Mouse (Mus musculus) MEL (cell line): ENCODE measurements around the gene Acly. TPM values are rescaled to one million over a fixed set of nuclear protein-coding genes. Genes with fewer than 3 reads are reported as not detected.

Experiments
- DNase-seq: peaks from one replicate; pipeline ENCODE4 v3.0.0; 2011; ENCODE audit warnings: low read depth, low spot score
- H3K27ac ChIP-seq: 2 replicates; pipeline ENCODE4 v1.5.1; 2012; ENCODE audit warnings: low read depth, mild to moderate bottlenecking, control low read depth, low read length, moderate library complexity; ENCODE audit not compliant: control insufficient read depth
- H3K27me3 ChIP-seq, 2 experiments: fragments of 150-350 bp in 1 of 2; sonication (generic) in 1 of 2; 2 replicates each; pipeline ENCODE4 v1.6.1; 2012; ENCODE audit warnings: low read length in 2 of 2, mild to moderate bottlenecking in 2 of 2, improper control_type of control experiment in 1 of 2, moderate library complexity in 1 of 2; ENCODE audit not compliant: insufficient read depth in 2 of 2, control insufficient read depth in 1 of 2
- H3K36me3 ChIP-seq, 2 experiments: 2 replicates each; pipeline ENCODE4 v1.6.1; 2012 to 2014; ENCODE audit warnings: low read length in 2 of 2, improper control_type of control experiment in 1 of 2, inconsistent platforms in 1 of 2, mild to moderate bottlenecking in 1 of 2; ENCODE audit not compliant: insufficient read depth in 2 of 2, control insufficient read depth in 1 of 2
- H3K4me1 ChIP-seq, 2 experiments: fragments of 150-350 bp in 1 of 2; sonication (generic) in 1 of 2; 2 replicates each; pipeline ENCODE4 v1.6.1; 2012; ENCODE audit warnings: low read length in 2 of 2, improper control_type of control experiment in 1 of 2, mild to moderate bottlenecking in 1 of 2; ENCODE audit not compliant: insufficient read depth in 2 of 2, control insufficient read depth in 1 of 2
- H3K4me3 ChIP-seq, 2 experiments: fragments of 150-350 bp in 1 of 2; sonication (generic) in 1 of 2; 2 replicates each; pipeline ENCODE4 v1.5.1; 2012; ENCODE audit warnings: low read depth in 2 of 2, low read length in 2 of 2, mild to moderate bottlenecking in 2 of 2, moderate library complexity in 2 of 2, control low read depth in 1 of 2, improper control_type of control experiment in 1 of 2; ENCODE audit not compliant: control insufficient read depth in 1 of 2, insufficient read depth in 1 of 2
- H3K79me2 ChIP-seq: 2 replicates; pipeline ENCODE4 v1.6.1; 2012; ENCODE audit warnings: mild to moderate bottlenecking, low read length, moderate library complexity; ENCODE audit not compliant: control insufficient read depth, poor library complexity, insufficient read depth
- H3K9ac ChIP-seq: 2 replicates; pipeline ENCODE4 v1.6.1; 2012; ENCODE audit warnings: low read depth, mild to moderate bottlenecking, control low read depth, low read length, moderate library complexity; ENCODE audit not compliant: control insufficient read depth, poor library complexity, severe bottlenecking
- H3K9me3 ChIP-seq: fragments of 150-350 bp; sonication (generic); replicated peaks from 2 replicates; pipeline ENCODE4 v1.6.1; 2012; ENCODE audit warnings: mild to moderate bottlenecking, low read length, improper control_type of control experiment, moderate library complexity; ENCODE audit not compliant: insufficient read depth
- BHLHE40 ChIP-seq: IDR thresholded peaks from 2 replicates; pipeline ENCODE4 v1.6.1; 2012; ENCODE audit warnings: low read depth, mild to moderate bottlenecking, inconsistent platforms, low read length, improper control_type of control experiment, borderline replicate concordance
- CHD1 ChIP-seq: IDR thresholded peaks from 2 replicates; pipeline ENCODE4 v1.6.1; 2012; ENCODE audit warnings: low read depth, mild to moderate bottlenecking, inconsistent platforms, low read length, improper control_type of control experiment
- CHD2 ChIP-seq: IDR thresholded peaks from 2 replicates; pipeline ENCODE4 v1.6.1; 2011; ENCODE audit warnings: low read length, improper control_type of control experiment
- E2F4 ChIP-seq: IDR thresholded peaks from 2 replicates; pipeline ENCODE4 v1.6.1; 2011; ENCODE audit warnings: low read depth, low read length, improper control_type of control experiment, borderline replicate concordance
- EP300 ChIP-seq, 2 experiments: IDR thresholded peaks; 2 replicates each; pipeline ENCODE4 v1.6.1; 2011; ENCODE audit warnings: improper control_type of control experiment in 2 of 2, low read length in 2 of 2, low read depth in 1 of 2, mild to moderate bottlenecking in 1 of 2
- ETS1 ChIP-seq: IDR thresholded peaks from 2 replicates; pipeline ENCODE4 v1.6.1; 2012; ENCODE audit warnings: low read depth, mild to moderate bottlenecking, inconsistent platforms, low read length, improper control_type of control experiment, moderate library complexity
- GABPA ChIP-seq: IDR thresholded peaks from 2 replicates; pipeline ENCODE4 v1.6.1; 2012; ENCODE audit warnings: low read depth, mild to moderate bottlenecking, inconsistent platforms, low read length, improper control_type of control experiment, moderate library complexity
- GATA1 ChIP-seq: IDR thresholded peaks from 2 replicates; pipeline ENCODE4 v1.6.1; 2011; ENCODE audit warnings: low read depth, low read length, improper control_type of control experiment
- HCFC1 ChIP-seq: IDR thresholded peaks from 2 replicates; pipeline ENCODE4 v1.6.1; 2012; ENCODE audit warnings: low read depth, mild to moderate bottlenecking, inconsistent platforms, low read length, improper control_type of control experiment, moderate library complexity
- JUND ChIP-seq: IDR thresholded peaks from 2 replicates; pipeline ENCODE4 v1.6.1; 2011; ENCODE audit warnings: low read depth, mild to moderate bottlenecking, improper control_type of control experiment, low read length
- KAT2A ChIP-seq: conservative IDR thresholded peaks from 2 replicates; pipeline ENCODE4 v1.6.1; 2012; ENCODE audit warnings: low read depth, low read length, improper control_type of control experiment, inconsistent platforms
- MAX ChIP-seq: IDR thresholded peaks from 2 replicates; pipeline ENCODE4 v1.6.1; 2011; ENCODE audit warnings: low read length, improper control_type of control experiment
- MAZ ChIP-seq: IDR thresholded peaks from 2 replicates; pipeline ENCODE4 v1.6.1; 2012; ENCODE audit warnings: low read depth, mild to moderate bottlenecking, inconsistent platforms, low read length, improper control_type of control experiment
- MEF2A ChIP-seq: IDR thresholded peaks from 2 replicates; pipeline ENCODE4 v1.6.1; 2014; ENCODE audit warnings: low read depth, mild to moderate bottlenecking, inconsistent platforms, low read length, improper control_type of control experiment; ENCODE audit not compliant: poor library complexity, insufficient replicate concordance, severe bottlenecking; ENCODE audit errors: extremely low read depth
- MXI1 ChIP-seq: IDR thresholded peaks from 2 replicates; pipeline ENCODE4 v1.6.1; 2011; ENCODE audit warnings: mild to moderate bottlenecking, low read depth, low read length, improper control_type of control experiment
- MYB ChIP-seq: IDR thresholded peaks from 2 replicates; pipeline ENCODE4 v1.6.1; 2011; ENCODE audit warnings: mild to moderate bottlenecking, low read depth, low read length, improper control_type of control experiment
- NRF1 ChIP-seq: IDR thresholded peaks from 2 replicates; pipeline ENCODE4 v1.6.1; 2014; ENCODE audit warnings: low read depth, mild to moderate bottlenecking, inconsistent platforms, low read length, improper control_type of control experiment, moderate library complexity; ENCODE audit not compliant: poor library complexity, insufficient read depth, severe bottlenecking
- POLR2AphosphoS2 ChIP-seq: IDR thresholded peaks from 2 replicates; pipeline ENCODE4 v1.6.1; 2011; ENCODE audit warnings: low read length, improper control_type of control experiment
- POLR2AphosphoS5 ChIP-seq: IDR thresholded peaks from 2 replicates; pipeline ENCODE4 v1.6.1; 2012; ENCODE audit warnings: low read depth, borderline replicate concordance, mild to moderate bottlenecking, inconsistent platforms, low read length, moderate library complexity, mixed read lengths
- SIN3A ChIP-seq: IDR thresholded peaks from 2 replicates; pipeline ENCODE4 v1.6.1; 2012; ENCODE audit warnings: low read length, improper control_type of control experiment, inconsistent platforms
- SMC3 ChIP-seq: IDR thresholded peaks from 2 replicates; pipeline ENCODE4 v1.6.1; 2011; ENCODE audit warnings: low read depth, low read length, improper control_type of control experiment
- TCF12 ChIP-seq: IDR thresholded peaks from 2 replicates; pipeline ENCODE4 v1.6.1; 2014; ENCODE audit warnings: low read depth, mild to moderate bottlenecking, inconsistent platforms, low read length, improper control_type of control experiment, moderate library complexity
- UBTF ChIP-seq: IDR thresholded peaks from 2 replicates; pipeline ENCODE4 v1.6.1; 2012; ENCODE audit warnings: low read depth, mild to moderate bottlenecking, inconsistent platforms, low read length, improper control_type of control experiment, moderate library complexity, borderline replicate concordance; ENCODE audit not compliant: insufficient read depth
- USF1 ChIP-seq: IDR thresholded peaks from 2 replicates; pipeline ENCODE4 v1.6.1; 2014; ENCODE audit warnings: low read depth, mild to moderate bottlenecking, inconsistent platforms, low read length, improper control_type of control experiment, moderate library complexity
- USF2 ChIP-seq, 2 experiments: IDR thresholded peaks; 2 replicates each; pipeline ENCODE4 v1.6.1; 2011 to 2012; ENCODE audit warnings: improper control_type of control experiment in 2 of 2, low read length in 2 of 2, borderline replicate concordance in 1 of 2, inconsistent platforms in 1 of 2, low read depth in 1 of 2, mild to moderate bottlenecking in 1 of 2; ENCODE audit not compliant: insufficient read depth in 1 of 2
- ZKSCAN1 ChIP-seq: IDR thresholded peaks from 2 replicates; pipeline ENCODE4 v1.6.1; 2012; ENCODE audit warnings: low read depth, mild to moderate bottlenecking, inconsistent platforms, low read length, improper control_type of control experiment, moderate library complexity
- ZMIZ1 ChIP-seq: IDR thresholded peaks from 2 replicates; pipeline ENCODE4 v1.6.1; 2012; ENCODE audit warnings: low read depth, mild to moderate bottlenecking, inconsistent platforms, low read length, improper control_type of control experiment, moderate library complexity
- ZNF384 ChIP-seq: IDR thresholded peaks from 2 replicates; pipeline ENCODE4 v1.6.1; 2012; ENCODE audit warnings: low read depth, mild to moderate bottlenecking, inconsistent platforms, low read length, improper control_type of control experiment
- polyA plus RNA-seq, 2 experiments: library from polyadenylated mRNA; stranded (reverse) in 1 of 2; unstranded in 1 of 2; fragments of >175 nt in 1 of 2; fragments of >200 nt in 1 of 2; gene quantifications; 2 replicates each; pipeline versions ENCODE4 v1.2.1 to v1.2.4; 2012; ENCODE audit warnings: low replicate concordance in 2 of 2, low read depth in 1 of 2; ENCODE audit not compliant: insufficient read length in 2 of 2, insufficient read depth in 1 of 2, missing spikeins in 1 of 2
- total RNA-seq: library from RNA; depleted of rRNA; stranded (reverse); fragments of 300-350 nt; gene quantifications from 2 replicates; pipeline ENCODE4 v1.2.3, GENCODE M21; 2012

Gene Acly
- total and polyA plus RNA-seq, 3 experiments: 167 to 234 TPM; not detected in 1

DNA sequence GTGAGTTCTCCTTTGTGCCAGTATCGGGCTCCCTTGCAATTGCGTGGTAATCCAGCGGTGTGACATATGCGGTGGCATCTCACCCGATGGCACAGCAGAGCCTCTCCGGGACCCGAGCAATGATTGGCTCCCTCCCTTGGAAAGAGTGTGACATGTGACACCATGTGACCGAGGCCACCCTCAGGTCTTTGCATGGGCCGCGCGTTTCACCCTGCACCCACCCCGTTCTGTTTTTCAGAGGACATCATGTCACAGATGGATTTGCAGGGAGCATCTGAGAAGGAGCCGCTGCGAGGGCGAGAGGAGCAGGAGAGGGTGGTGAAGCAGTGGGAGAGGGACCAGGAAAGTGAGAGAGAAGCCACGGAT is 43.4 kb upstream of the Acly start:
- no peaks in the 10 kb centered on the region for H3K9me3 ChIP-seq
- H3K27ac ChIP-seq: no peak overlapping the region
- H3K27me3 ChIP-seq: no peaks in the 10 kb centered on the region
- H3K4me3 ChIP-seq: no peak overlapping the region
- DNase-seq: no peak
- peaks cover 0 to 4% of the 10 kb centered on the region in 2 experiments; a peak in 2 of 4 replicates for H3K36me3 ChIP-seq
- no peaks in the 10 kb centered on the region; the same call in 1 of the 2 replicates for H3K79me2 ChIP-seq
- peaks cover 2 to 14% of the 10 kb centered on the region in 2 experiments; a peak in 3 of 4 replicates for H3K4me1 ChIP-seq
- TF ChIP-seq ZKSCAN1 (no peak), GATA1 (no peak), USF1 (peak; percentile 21; the same call in 1 of the 2 replicates)
- TF ChIP-seq, all 39 proteins: peak for 1
- H3K9ac ChIP-seq: no peak overlapping the region

DNA sequence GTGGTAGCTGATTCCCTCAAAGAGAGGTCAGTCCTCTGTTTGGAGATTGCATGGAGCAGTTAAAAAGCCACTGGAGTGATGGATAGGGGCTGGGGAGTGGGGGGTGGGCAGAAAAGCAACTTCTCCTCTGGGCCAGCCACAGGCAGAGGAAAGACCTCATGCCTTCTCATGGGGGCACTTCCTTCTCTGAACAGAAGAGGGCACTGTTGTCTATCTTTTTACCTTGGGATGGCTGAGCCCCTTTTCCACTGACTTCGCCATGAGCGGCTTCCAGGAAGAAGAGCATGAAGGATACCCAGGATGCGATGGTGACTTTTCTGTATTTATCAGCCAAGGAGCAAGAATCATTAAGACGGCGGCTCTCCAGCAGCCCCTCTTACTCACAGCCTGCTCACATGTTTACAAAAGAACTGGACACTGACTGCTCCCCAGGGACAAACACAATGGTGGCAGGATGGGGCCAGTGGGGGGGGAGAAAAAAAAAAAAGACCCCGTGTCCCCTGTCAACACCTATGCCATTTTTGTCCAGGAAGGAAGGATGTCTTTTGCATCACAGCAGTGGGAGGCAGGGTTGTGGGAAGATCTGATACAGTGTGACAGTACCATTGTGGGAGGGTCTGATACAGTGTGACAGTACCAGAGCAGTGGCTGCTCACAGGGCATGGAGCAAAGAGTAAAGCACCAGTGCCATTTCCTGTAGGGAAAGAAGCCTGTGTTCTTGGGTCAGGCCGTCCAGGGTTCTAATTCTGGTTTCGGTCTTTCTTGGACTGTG is 42.8 kb upstream of the Acly start:
- peak; percentile 86 for DNase-seq
- Histone ChIP-seq H3K27ac (no peak overlapping the region), H3K36me3 (peaks cover 0 to 4% of the 10 kb centered on the region in 2 experiments; a peak in 2 of 4 replicates), H3K4me1 (peaks cover 2 to 14% of the 10 kb centered on the region in 2 experiments; a peak in 3 of 4 replicates), H3K9ac (no peak overlapping the region), H3K4me3 (no peak overlapping the region), H3K79me2 (no peaks in the 10 kb centered on the region; the same call in 1 of the 2 replicates), H3K27me3 (no peaks in the 10 kb centered on the region), H3K9me3 (no peaks in the 10 kb centered on the region)
- TF ChIP-seq BHLHE40: no peak
- TF ChIP-seq USF2 (IDR thresholded peaks at IDR 0.05; ENCODE audit: borderline replicate concordance in 1 of 2, insufficient read depth in 1 of 2, low read depth in 1 of 2, low read length in 2 of 2): no peak
- no peak for TF ChIP-seq ZMIZ1
- TF ChIP-seq SMC3: peak; percentile 92
- TF ChIP-seq CHD1: no peak
- TF ChIP-seq TCF12: 0 out of 2 replicates have a peak, but pooled peaks have one; percentile 10
- TF ChIP-seq USF1: no peak
- no peak for TF ChIP-seq ZKSCAN1
- no peak for TF ChIP-seq CHD2
- TF ChIP-seq NRF1: 0 out of 2 replicates have a peak, but pooled peaks have one; percentile 11
- no peak for TF ChIP-seq SIN3A
- TF ChIP-seq MYB: no peak
- peak; percentile 61; the same call in 1 of the 2 replicates for TF ChIP-seq MXI1
- no peak for TF ChIP-seq POLR2AphosphoS2
- no peak for TF ChIP-seq KAT2A
- TF ChIP-seq HCFC1: peak; percentile 52; the same call in 1 of the 2 replicates
- peak; percentile 41; the same call in 1 of the 2 replicates for TF ChIP-seq MAZ
- TF ChIP-seq GABPA: no peak
- TF ChIP-seq E2F4: no peak
- no peak for TF ChIP-seq UBTF
- 0 out of 2 replicates have a peak, but pooled peaks have one; percentile 5 for TF ChIP-seq MAX
- TF ChIP-seq POLR2AphosphoS5: no peak
- no peak for TF ChIP-seq GATA1
- TF ChIP-seq JUND: no peak
- TF ChIP-seq MEF2A: no peak
- peak; percentile 30; the same call in 1 of the 2 replicates for TF ChIP-seq ZNF384
- TF ChIP-seq EP300 (IDR thresholded peaks at IDR 0.05; ENCODE audit: low read depth in 1 of 2, low read length in 2 of 2): no peak
- TF ChIP-seq ETS1: no peak; the same call in 1 of the 2 replicates
